Mouse (Mus musculus): ENCODE data around the gene Cd274. TPM values are rescaled to one million over a fixed set of nuclear protein-coding genes. Genes with fewer than 3 reads are reported as not detected.

The Cd274 gene
- polyA plus RNA-seq (2015; fragmentation: Nextera tagmentation; extraction: Ambion mirVana): 1.6 and 4.1 TPM in 2 replicates

DNA sequence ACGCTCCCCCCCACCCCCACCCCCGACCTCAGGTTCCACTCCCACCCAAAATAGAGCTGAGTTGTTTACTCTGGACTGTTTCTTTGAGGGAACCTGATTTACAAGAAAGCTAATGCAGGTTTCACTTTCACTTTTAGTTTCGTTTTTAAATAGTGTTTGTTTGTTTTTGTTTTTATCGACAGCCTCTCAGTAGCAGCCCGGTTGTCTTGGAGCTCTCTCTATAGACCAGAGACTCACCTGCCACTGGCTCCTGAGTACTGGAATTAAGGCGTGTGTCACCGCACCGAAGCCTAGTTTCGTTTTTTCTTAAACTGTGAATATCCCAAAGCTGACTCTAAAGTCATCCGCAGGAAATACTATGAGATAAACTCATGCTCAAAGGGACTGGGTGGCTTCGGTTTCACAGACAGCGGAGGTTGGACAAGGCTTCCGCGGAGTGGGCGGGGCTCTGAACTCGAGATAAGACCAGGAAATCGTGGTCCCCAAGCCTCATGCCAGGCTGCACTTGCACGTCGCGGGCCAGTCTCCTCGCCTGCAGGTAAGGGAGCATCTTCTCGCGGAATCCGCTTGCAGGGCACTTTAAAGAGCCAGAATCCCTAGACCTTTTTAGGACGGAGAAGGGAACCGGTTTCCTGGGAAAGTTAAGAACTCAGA is at the start of gene Cd274, which contains the start of gene Plgrkt:
TSS of gene Cd274 (plus strand) at position 487 of the 654 bp plus-strand sequence.
TSS of gene Plgrkt (minus strand) at position 422 of the 654 bp plus-strand sequence.
- no peaks in the 10 kb centered on the region for H3K27me3 ChIP-seq (ENCODE audit: control insufficient read depth, insufficient read depth, low read length)
- no peaks in the 10 kb centered on the region for H3K36me3 ChIP-seq (ENCODE audit: control insufficient read depth, insufficient read depth)
- 2% methylated on average over 26 of the region's 26 CpGs for WGBS
- ATAC-seq (replicated peaks; ENCODE audit: extremely low read depth, insufficient read depth, low FRiP score): peak; percentile 82
- peak within 1 kb of the TSS; percentile 62 for H3K27ac ChIP-seq (ENCODE audit: low read length)
- peak within 1 kb of the TSS; percentile 91 for H3K4me2 ChIP-seq (ENCODE audit: low read depth, low read length)
- H3K4me3 ChIP-seq (ENCODE audit: low read length): peak within 1 kb of the TSS; percentile 83
- peak within 1 kb of the TSS; percentile 73 for H3K9ac ChIP-seq (ENCODE audit: low read length)
- H3K9me3 ChIP-seq (replicated peaks; ENCODE audit: control insufficient read depth, low read length): no peaks in the 10 kb centered on the region
- H3K4me1 ChIP-seq (ENCODE audit: control insufficient read depth, insufficient read depth, low read length): peaks cover 12% of the 10 kb centered on the region

DNA sequence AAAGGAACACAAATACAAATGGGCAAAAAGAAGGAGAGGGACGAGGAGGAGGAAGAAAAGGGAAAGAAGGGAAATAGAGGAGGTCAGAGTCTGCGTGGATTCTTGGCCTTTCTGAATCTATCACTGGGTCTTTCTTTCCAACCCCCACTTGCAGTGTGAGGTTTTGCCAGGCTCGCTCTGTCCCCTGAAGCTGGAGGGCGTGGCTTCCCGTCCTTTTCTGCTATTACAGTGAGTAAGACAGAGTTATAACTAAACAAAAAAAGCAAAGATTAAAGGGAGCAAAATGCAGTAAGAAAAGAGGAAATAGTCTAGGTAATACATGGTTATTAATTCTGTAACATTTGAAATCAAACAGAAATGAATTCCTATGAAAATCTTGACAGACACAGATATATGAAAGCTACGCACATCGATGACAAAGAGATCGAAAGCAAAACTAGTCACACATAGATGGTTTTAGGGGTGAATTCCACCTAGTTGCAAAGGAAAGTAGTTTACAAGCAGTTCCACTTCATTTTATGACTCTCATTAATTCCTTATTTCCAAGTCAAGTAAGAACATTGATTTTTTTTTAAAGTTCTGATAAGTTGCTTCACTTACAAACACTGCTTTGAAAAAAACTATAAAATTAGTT is 43.7 kb upstream of the Cd274 start:
- no peak overlapping the region for H3K9ac ChIP-seq (ENCODE audit: low read length)
- ATAC-seq (replicated peaks; ENCODE audit: extremely low read depth, insufficient read depth, low FRiP score): no peak
- WGBS: 76% methylated on average over 8 of the region's 8 CpGs
- no peaks in the 10 kb centered on the region for H3K27me3 ChIP-seq (ENCODE audit: control insufficient read depth, insufficient read depth, low read length)
- no peaks in the 10 kb centered on the region for H3K9me3 ChIP-seq (replicated peaks; ENCODE audit: control insufficient read depth, low read length)
- no peak overlapping the region for H3K4me2 ChIP-seq (ENCODE audit: low read depth, low read length)
- peaks cover 4% of the 10 kb centered on the region; the same call in 1 of the 2 replicates for H3K4me1 ChIP-seq (ENCODE audit: control insufficient read depth, insufficient read depth, low read length)
- H3K4me3 ChIP-seq (ENCODE audit: low read length): no peak overlapping the region
- no peak overlapping the region for H3K27ac ChIP-seq (ENCODE audit: low read length)
- no peaks in the 10 kb centered on the region for H3K36me3 ChIP-seq (ENCODE audit: control insufficient read depth, insufficient read depth)

- no peak within 1 kb of the TSS for H3K27ac ChIP-seq (ENCODE audit: low read length)
- no peaks in the 10 kb centered on the region for H3K9me3 ChIP-seq (replicated peaks; ENCODE audit: control insufficient read depth, low read length)
- WGBS: 3% methylated on average over 31 of the region's 31 CpGs
- H3K4me1 ChIP-seq (ENCODE audit: control insufficient read depth, insufficient read depth, low read length): peaks cover 4% of the 10 kb centered on the region; the same call in 1 of the 2 replicates
- peak within 1 kb of the TSS; percentile 56 for H3K9ac ChIP-seq (ENCODE audit: low read length)
- peak; percentile 96 for ATAC-seq (replicated peaks; ENCODE audit: extremely low read depth, insufficient read depth, low FRiP score)
- no peaks in the 10 kb centered on the region for H3K36me3 ChIP-seq (ENCODE audit: control insufficient read depth, insufficient read depth)
- peak within 1 kb of the TSS; percentile 70 for H3K4me2 ChIP-seq (ENCODE audit: low read depth, low read length)
- H3K27me3 ChIP-seq (ENCODE audit: control insufficient read depth, insufficient read depth, low read length): no peaks in the 10 kb centered on the region
- H3K4me3 ChIP-seq (ENCODE audit: low read length): peak within 1 kb of the TSS; percentile 51
Observed at GRCm38 (mm10) chr19:29325053-29325851, 42.0 kb upstream of the Cd274 start, which contains the start of gene Insl6. Gene Insl6 (minus strand): TSS chr19:29325356.

GRCm38 (mm10) chr19:29325852-29326180 is 41.4 kb upstream of the Cd274 start:
- peak overlapping the region; percentile 70 for H3K4me2 ChIP-seq (ENCODE audit: low read depth, low read length)
- H3K9me3 ChIP-seq (replicated peaks; ENCODE audit: control insufficient read depth, low read length): no peaks in the 10 kb centered on the region
- no peak overlapping the region for H3K9ac ChIP-seq (ENCODE audit: low read length)
- H3K4me1 ChIP-seq (ENCODE audit: control insufficient read depth, insufficient read depth, low read length): peaks cover 4% of the 10 kb centered on the region; the same call in 1 of the 2 replicates
- no peak for ATAC-seq (replicated peaks; ENCODE audit: extremely low read depth, insufficient read depth, low FRiP score)
- H3K27ac ChIP-seq (ENCODE audit: low read length): no peak overlapping the region
- H3K36me3 ChIP-seq (ENCODE audit: control insufficient read depth, insufficient read depth): no peaks in the 10 kb centered on the region
- WGBS: 62% methylated on average over 9 of the region's 9 CpGs
- no peaks in the 10 kb centered on the region for H3K27me3 ChIP-seq (ENCODE audit: control insufficient read depth, insufficient read depth, low read length)
- H3K4me3 ChIP-seq (ENCODE audit: low read length): peak overlapping the region; percentile 51

GRCm38 (mm10) chr19:29326396-29326795 is 40.9 kb upstream of the Cd274 start:
- 79% methylated on average over 4 of the region's 4 CpGs for WGBS
- H3K4me2 ChIP-seq (ENCODE audit: low read depth, low read length): no peak overlapping the region
- H3K9me3 ChIP-seq (replicated peaks; ENCODE audit: control insufficient read depth, low read length): no peaks in the 10 kb centered on the region
- H3K4me3 ChIP-seq (ENCODE audit: low read length): no peak overlapping the region
- peaks cover 4% of the 10 kb centered on the region; the same call in 1 of the 2 replicates for H3K4me1 ChIP-seq (ENCODE audit: control insufficient read depth, insufficient read depth, low read length)
- no peak overlapping the region for H3K9ac ChIP-seq (ENCODE audit: low read length)
- H3K27ac ChIP-seq (ENCODE audit: low read length): no peak overlapping the region
- no peaks in the 10 kb centered on the region for H3K36me3 ChIP-seq (ENCODE audit: control insufficient read depth, insufficient read depth)
- no peaks in the 10 kb centered on the region for H3K27me3 ChIP-seq (ENCODE audit: control insufficient read depth, insufficient read depth, low read length)
- ATAC-seq (replicated peaks; ENCODE audit: extremely low read depth, insufficient read depth, low FRiP score): no peak

DNA sequence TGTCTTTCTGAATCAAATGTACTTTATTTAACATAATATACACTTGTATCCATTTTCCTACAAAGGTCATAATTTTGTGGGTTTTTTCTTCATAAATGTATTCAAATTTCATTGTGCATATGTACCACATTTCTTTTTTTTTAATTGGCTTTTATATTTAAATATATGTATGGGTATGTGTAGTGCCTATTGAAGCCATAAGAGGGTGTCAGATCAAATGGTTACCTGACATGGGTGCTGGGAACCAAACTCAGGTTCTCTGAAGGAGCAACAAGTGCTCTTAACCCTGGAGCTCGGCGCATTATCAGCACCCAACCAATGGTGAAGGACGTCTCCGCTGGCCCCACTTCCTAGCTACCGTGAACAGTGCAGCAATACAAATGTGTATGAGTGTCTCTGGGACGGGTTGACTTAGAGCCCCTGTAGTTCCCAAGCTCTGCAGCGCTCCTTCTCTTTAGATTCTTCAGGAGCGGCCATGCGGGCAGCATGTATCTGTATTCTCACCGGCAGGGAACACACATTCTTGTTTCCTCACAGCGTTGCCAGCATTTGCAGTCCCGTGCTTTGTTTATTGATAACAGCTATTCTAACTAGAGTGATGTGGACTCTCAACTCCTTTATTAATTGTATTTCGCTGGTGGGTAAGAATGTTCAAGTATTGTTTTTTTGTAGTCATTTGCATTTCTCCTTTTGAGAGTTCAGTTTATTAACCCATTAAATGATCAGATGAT is 40.3 kb upstream of the Cd274 start:
- no peak for ATAC-seq (replicated peaks; ENCODE audit: extremely low read depth, insufficient read depth, low FRiP score)
- Histone ChIP-seq H3K27ac (ENCODE audit: low read length) (no peak overlapping the region), H3K4me2 (ENCODE audit: low read depth, low read length) (no peak overlapping the region), H3K36me3 (ENCODE audit: control insufficient read depth, insufficient read depth) (no peaks in the 10 kb centered on the region), H3K4me1 (ENCODE audit: control insufficient read depth, insufficient read depth, low read length) (peaks cover 4% of the 10 kb centered on the region; the same call in 1 of the 2 replicates), H3K27me3 (ENCODE audit: control insufficient read depth, insufficient read depth, low read length) (no peaks in the 10 kb centered on the region), H3K4me3 (ENCODE audit: low read length) (no peak overlapping the region), H3K9me3 (replicated peaks; ENCODE audit: control insufficient read depth, low read length) (no peaks in the 10 kb centered on the region), H3K9ac (ENCODE audit: low read length) (no peak overlapping the region)
- WGBS: 71% methylated on average over 13 of the region's 13 CpGs

DNA sequence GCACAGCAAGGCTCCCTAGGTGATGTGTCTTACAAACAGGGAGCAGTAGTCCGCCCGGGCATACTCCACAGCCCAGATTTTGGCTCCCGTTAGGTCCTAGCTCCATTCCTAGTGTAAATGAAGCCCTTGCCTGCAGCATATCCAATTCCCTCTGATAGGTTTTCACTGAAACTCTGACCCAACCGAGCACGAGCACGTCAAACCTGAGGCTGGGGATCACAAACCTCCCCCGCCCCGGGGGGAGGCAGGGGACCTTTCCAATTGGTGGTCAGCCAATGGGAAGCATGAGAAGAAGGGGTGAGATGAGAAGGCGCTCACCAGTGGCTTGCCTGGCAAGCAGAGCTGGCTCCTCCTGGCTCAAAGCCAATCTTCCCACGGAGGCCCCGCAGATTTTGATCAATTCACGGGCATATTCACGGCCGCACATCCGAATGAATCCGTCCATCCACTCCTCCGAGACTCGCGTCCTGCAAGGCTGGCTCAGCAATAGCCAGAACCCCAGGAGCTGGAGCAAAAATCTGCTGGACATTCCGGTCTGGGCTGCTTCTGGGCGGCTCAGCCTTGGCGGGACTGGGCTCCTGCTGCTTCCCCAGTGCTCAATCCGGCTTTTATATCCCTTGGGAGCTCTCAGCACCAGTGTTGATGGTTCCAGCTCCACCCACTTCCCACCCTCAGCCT is 33.0 kb upstream of the Cd274 start, which contains the start of gene Rln1:
TSS of gene Rln1 (minus strand) at position 603 of the 678 bp plus-strand sequence.
- Histone ChIP-seq H3K27ac (ENCODE audit: low read length) (no peak within 1 kb of the TSS), H3K4me2 (ENCODE audit: low read depth, low read length) (peak within 1 kb of the TSS; percentile 80)
- WGBS: 3% methylated on average over 23 of the region's 23 CpGs

DNA sequence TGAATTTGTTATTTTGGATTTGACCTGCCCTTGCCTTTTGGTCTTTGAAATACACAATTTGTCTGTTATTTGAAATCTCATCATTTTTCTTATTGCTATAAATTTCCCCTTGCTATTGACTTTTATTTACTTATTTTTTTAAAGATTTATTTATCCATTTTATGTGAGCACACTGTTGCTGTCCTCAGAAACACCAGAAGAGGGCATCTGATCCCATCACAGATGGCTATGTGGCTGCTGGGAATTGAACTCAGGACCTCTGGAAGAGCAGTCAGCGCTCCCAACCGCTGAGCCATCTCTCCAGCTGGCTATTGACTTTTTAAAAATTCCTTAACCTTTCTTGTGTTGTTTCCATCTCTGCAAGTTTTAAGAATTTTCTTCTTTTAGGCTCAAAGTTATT is 30.6 kb upstream of the Cd274 start:
- H3K4me2 ChIP-seq (ENCODE audit: low read depth, low read length): no peak overlapping the region
- WGBS: 81% methylated on average over 2 of the region's 2 CpGs
- H3K27me3 ChIP-seq (ENCODE audit: control insufficient read depth, insufficient read depth, low read length): no peaks in the 10 kb centered on the region

More for the DNA sequence above, 33.0 kb upstream of the Cd274 start, which contains the start of gene Rln1:
- Histone ChIP-seq H3K4me3 (ENCODE audit: low read length) (peak within 1 kb of the TSS; percentile 52), H3K9ac (ENCODE audit: low read length) (peak within 1 kb of the TSS; percentile 52), H3K4me1 (ENCODE audit: control insufficient read depth, insufficient read depth, low read length) (peaks cover 3% of the 10 kb centered on the region; the same call in 1 of the 2 replicates), H3K36me3 (ENCODE audit: control insufficient read depth, insufficient read depth) (no peaks in the 10 kb centered on the region), H3K9me3 (replicated peaks; ENCODE audit: control insufficient read depth, low read length) (no peaks in the 10 kb centered on the region), H3K27me3 (ENCODE audit: control insufficient read depth, insufficient read depth, low read length) (no peaks in the 10 kb centered on the region)
- 0 out of 2 replicates have a peak, but pooled peaks have one; percentile 23 for ATAC-seq (replicated peaks; ENCODE audit: extremely low read depth, insufficient read depth, low FRiP score)

More for the DNA sequence above, 30.6 kb upstream of the Cd274 start:
- Histone ChIP-seq H3K4me3 (ENCODE audit: low read length) (no peak overlapping the region), H3K9ac (ENCODE audit: low read length) (no peak overlapping the region), H3K4me1 (ENCODE audit: control insufficient read depth, insufficient read depth, low read length) (peaks cover 3% of the 10 kb centered on the region; the same call in 1 of the 2 replicates), H3K27ac (ENCODE audit: low read length) (no peak overlapping the region), H3K36me3 (ENCODE audit: control insufficient read depth, insufficient read depth) (no peaks in the 10 kb centered on the region), H3K9me3 (replicated peaks; ENCODE audit: control insufficient read depth, low read length) (no peaks in the 10 kb centered on the region)
- no peak for ATAC-seq (replicated peaks; ENCODE audit: extremely low read depth, insufficient read depth, low FRiP score)
